Mouse (Mus musculus): ENCODE data around the gene Lamtor1. TPM values are rescaled to one million over a fixed set of nuclear protein-coding genes. Genes with fewer than 3 reads are reported as not detected.

The Lamtor1 gene
- polyA plus RNA-seq, 1 experiment from 2014 or later: 119 TPM

GRCm38 (mm10) chr7:101902846-101903245 lies 2.9 kb upstream of the Lamtor1 start:
- H3K27ac ChIP-seq (replicated peaks): no peak overlapping the region
- no peak for ATAC-seq (ENCODE audit: low FRiP score, low TSS enrichment)

GRCm38 (mm10) chr7:101906287-101906681 lies 580 bp downstream of the Lamtor1 start, which contains the start of gene Tomt:
Gene Tomt (minus strand): TSS chr7:101906359.
- WGBS: 9% methylated on average over 11 of the region's 11 CpGs
- H3K27ac ChIP-seq (replicated peaks): peak within 1 kb of the TSS; percentile 96
- peak within 1 kb of the TSS; percentile 82 for H3K4me3 ChIP-seq (ENCODE audit: low read depth, low read length)
- ATAC-seq (ENCODE audit: low FRiP score, low TSS enrichment): no peak
- H3K9me3 ChIP-seq (ENCODE audit: control insufficient read depth, low read length): no peaks in the 10 kb centered on the region
- H3K4me2 ChIP-seq (replicated peaks; ENCODE audit: low read depth): peak within 1 kb of the TSS; percentile 65
- no peak for TF ChIP-seq EP300 (optimal IDR thresholded peaks at IDR 0.05)
- H3K36me3 ChIP-seq (ENCODE audit: control insufficient read depth, insufficient read depth, low read length): peaks cover 6% of the 10 kb centered on the region
- no peak for DNase-seq (ENCODE audit: low spot score)
- peak within 1 kb of the TSS; percentile 95 for H3K9ac ChIP-seq (ENCODE audit: low read length)
- no peaks in the 10 kb centered on the region for H3K27me3 ChIP-seq (ENCODE audit: control insufficient read depth, insufficient read depth, low read length)
- H3K4me1 ChIP-seq (replicated peaks; ENCODE audit: control insufficient read depth, insufficient read depth): peaks cover 5% of the 10 kb centered on the region

More at GRCm38 (mm10) chr7:101902846-101903245, 2.9 kb upstream of the Lamtor1 start:
- no peaks in the 10 kb centered on the region for H3K36me3 ChIP-seq (ENCODE audit: control insufficient read depth, insufficient read depth, low read length)
- H3K4me3 ChIP-seq (ENCODE audit: low read depth, low read length): no peak overlapping the region
- H3K9me3 ChIP-seq (ENCODE audit: control insufficient read depth, low read length): no peaks in the 10 kb centered on the region
- H3K4me1 ChIP-seq (replicated peaks; ENCODE audit: control insufficient read depth, insufficient read depth): peaks cover 5% of the 10 kb centered on the region
- no peak overlapping the region for H3K4me2 ChIP-seq (replicated peaks; ENCODE audit: low read depth)
- TF ChIP-seq CTCF (IDR thresholded peaks at IDR 0.05; ENCODE audit: low read depth) (peak; percentile 39; the same call in 1 of the 2 replicates), EP300 (optimal IDR thresholded peaks at IDR 0.05) (no peak)
- no peaks in the 10 kb centered on the region for H3K27me3 ChIP-seq (ENCODE audit: control insufficient read depth, insufficient read depth, low read length)
- DNase-seq (ENCODE audit: low spot score): no peak
- H3K9ac ChIP-seq (ENCODE audit: low read length): no peak overlapping the region

GRCm38 (mm10) chr7:101906696-101907095 lies 992 bp downstream of the Lamtor1 start:
- peak overlapping the region; percentile 64 for H3K4me2 ChIP-seq (replicated peaks; ENCODE audit: low read depth)
- H3K9ac ChIP-seq (ENCODE audit: low read length): peak overlapping the region; percentile 95
- H3K4me1 ChIP-seq (replicated peaks; ENCODE audit: control insufficient read depth, insufficient read depth): peaks cover 5% of the 10 kb centered on the region
- peaks cover 6% of the 10 kb centered on the region for H3K36me3 ChIP-seq (ENCODE audit: control insufficient read depth, insufficient read depth, low read length)
- peak overlapping the region; percentile 82 for H3K4me3 ChIP-seq (ENCODE audit: low read depth, low read length)
- ATAC-seq (ENCODE audit: low FRiP score, low TSS enrichment): no peak
- DNase-seq (ENCODE audit: low spot score): no peak
- peak overlapping the region; percentile 31; the same call in 1 of the 2 replicates for H3K27ac ChIP-seq (replicated peaks)
- TF ChIP-seq EP300 (optimal IDR thresholded peaks at IDR 0.05): no peak
- no peak for TF ChIP-seq CTCF (IDR thresholded peaks at IDR 0.05; ENCODE audit: low read depth)
- H3K9me3 ChIP-seq (ENCODE audit: control insufficient read depth, low read length): no peaks in the 10 kb centered on the region
- WGBS: 54% methylated on average over 8 of the region's 8 CpGs
- no peaks in the 10 kb centered on the region for H3K27me3 ChIP-seq (ENCODE audit: control insufficient read depth, insufficient read depth, low read length)

- Histone ChIP-seq H3K9ac (ENCODE audit: low read length) (no peak overlapping the region), H3K4me3 (ENCODE audit: low read depth, low read length) (no peak overlapping the region), H3K36me3 (ENCODE audit: control insufficient read depth, insufficient read depth, low read length) (peaks cover 11% of the 10 kb centered on the region), H3K9me3 (ENCODE audit: control insufficient read depth, low read length) (no peaks in the 10 kb centered on the region), H3K4me1 (replicated peaks; ENCODE audit: control insufficient read depth, insufficient read depth) (peaks cover 5% of the 10 kb centered on the region), H3K27ac (replicated peaks) (peak overlapping the region; percentile 63), H3K27me3 (ENCODE audit: control insufficient read depth, insufficient read depth, low read length) (no peaks in the 10 kb centered on the region), H3K4me2 (replicated peaks; ENCODE audit: low read depth) (0 out of 2 replicates have a peak overlapping the region, but pooled peaks have one; percentile 1)
- TF ChIP-seq EP300 (optimal IDR thresholded peaks at IDR 0.05) (no peak), CTCF (IDR thresholded peaks at IDR 0.05; ENCODE audit: low read depth) (peak; percentile 22; the same call in 1 of the 2 replicates)
- WGBS: 71% methylated on average over 4 of the region's 4 CpGs
- ATAC-seq (ENCODE audit: low FRiP score, low TSS enrichment): no peak
- no peak for DNase-seq (ENCODE audit: low spot score)
Observed at GRCm38 (mm10) chr7:101908367-101908766, 2.7 kb downstream of the Lamtor1 start.

GRCm38 (mm10) chr7:101910138-101910537 lies 4.4 kb downstream of the Lamtor1 start:
- DNase-seq (ENCODE audit: low spot score): no peak
- H3K4me2 ChIP-seq (replicated peaks; ENCODE audit: low read depth): no peak overlapping the region
- no peaks in the 10 kb centered on the region for H3K9me3 ChIP-seq (ENCODE audit: control insufficient read depth, low read length)

GRCm38 (mm10) chr7:101911982-101912381 lies 6.3 kb downstream of the Lamtor1 start:
- ATAC-seq (ENCODE audit: low FRiP score, low TSS enrichment): no peak
- Histone ChIP-seq H3K36me3 (ENCODE audit: control insufficient read depth, insufficient read depth, low read length) (peaks cover 11% of the 10 kb centered on the region), H3K27me3 (ENCODE audit: control insufficient read depth, insufficient read depth, low read length) (no peaks in the 10 kb centered on the region), H3K4me1 (replicated peaks; ENCODE audit: control insufficient read depth, insufficient read depth) (no peaks in the 10 kb centered on the region; the same call in 1 of the 2 replicates), H3K9me3 (ENCODE audit: control insufficient read depth, low read length) (no peaks in the 10 kb centered on the region), H3K4me2 (replicated peaks; ENCODE audit: low read depth) (no peak overlapping the region), H3K4me3 (ENCODE audit: low read depth, low read length) (no peak overlapping the region), H3K27ac (replicated peaks) (no peak overlapping the region), H3K9ac (ENCODE audit: low read length) (no peak overlapping the region)
- no peak for DNase-seq (ENCODE audit: low spot score)
- TF ChIP-seq EP300 (optimal IDR thresholded peaks at IDR 0.05): no peak
- TF ChIP-seq CTCF (IDR thresholded peaks at IDR 0.05; ENCODE audit: low read depth): peak; percentile 48
- WGBS: 58% methylated on average over 3 of the region's 3 CpGs

More at GRCm38 (mm10) chr7:101910138-101910537, 4.4 kb downstream of the Lamtor1 start:
- WGBS: 76% methylated on average over 4 of the region's 4 CpGs
- H3K27me3 ChIP-seq (ENCODE audit: control insufficient read depth, insufficient read depth, low read length): no peaks in the 10 kb centered on the region
- peaks cover 11% of the 10 kb centered on the region for H3K36me3 ChIP-seq (ENCODE audit: control insufficient read depth, insufficient read depth, low read length)
- no peak overlapping the region for H3K27ac ChIP-seq (replicated peaks)
- no peak overlapping the region for H3K4me3 ChIP-seq (ENCODE audit: low read depth, low read length)
- no peak overlapping the region for H3K9ac ChIP-seq (ENCODE audit: low read length)
- H3K4me1 ChIP-seq (replicated peaks; ENCODE audit: control insufficient read depth, insufficient read depth): peaks cover 5% of the 10 kb centered on the region
- no peak for ATAC-seq (ENCODE audit: low FRiP score, low TSS enrichment)
- TF ChIP-seq CTCF (IDR thresholded peaks at IDR 0.05; ENCODE audit: low read depth) (no peak), EP300 (optimal IDR thresholded peaks at IDR 0.05) (no peak)
